Mouse (Mus musculus) cerebellum, postnatal 10 days (tissue): ENCODE data around the gene Cacnb2.
A peak's percentile ranks its signal among the peaks of the same experiment; 100 is the strongest.

Experiments used
- DNase-seq, 2 experiments: peaks; one replicate each; pipeline ENCODE4 v3.0.0; 2021; ENCODE audit warnings: mixed read lengths in 2 of 2

Gene Cacnb2

GRCm38 (mm10) chr2:14602788-14603187, at the start of gene Cacnb2:
Gene Cacnb2 (plus strand): TSS chr2:14603088.
- DNase-seq: no peak

DNA sequence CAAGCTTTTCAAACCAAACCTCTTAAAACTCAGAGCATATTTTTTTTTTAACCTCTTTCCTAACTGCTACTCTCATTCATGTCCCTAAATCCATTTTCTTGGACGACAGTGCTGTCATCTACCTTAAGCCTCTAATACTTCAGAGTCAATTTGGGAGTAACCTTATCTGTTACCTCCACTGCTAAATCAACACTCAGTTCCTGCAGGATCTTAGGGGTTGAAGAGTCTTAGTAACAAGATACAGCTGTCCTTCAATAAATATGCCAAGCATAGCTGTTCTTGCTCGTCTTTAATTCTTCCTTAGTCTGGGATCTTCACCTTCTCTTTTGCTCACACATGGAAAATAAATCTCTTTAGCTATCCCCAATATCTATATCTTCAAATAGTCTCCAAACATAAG, 34.9 kb upstream of the Cacnb2 start:
- DNase-seq: no peak

GRCm38 (mm10) chr2:14571300-14571699, 31.6 kb upstream of the Cacnb2 start:
- no peak for DNase-seq

- no peak for DNase-seq
Measured at GRCm38 (mm10) chr2:14589541-14589940, 13.3 kb upstream of the Cacnb2 start.

- no peak for DNase-seq
Measured at GRCm38 (mm10) chr2:14597909-14598563, 4.9 kb upstream of the Cacnb2 start.

- DNase-seq: peak; percentile 68 to 72
Measured at GRCm38 (mm10) chr2:14603784-14604781, 1.2 kb downstream of the Cacnb2 start.

DNA sequence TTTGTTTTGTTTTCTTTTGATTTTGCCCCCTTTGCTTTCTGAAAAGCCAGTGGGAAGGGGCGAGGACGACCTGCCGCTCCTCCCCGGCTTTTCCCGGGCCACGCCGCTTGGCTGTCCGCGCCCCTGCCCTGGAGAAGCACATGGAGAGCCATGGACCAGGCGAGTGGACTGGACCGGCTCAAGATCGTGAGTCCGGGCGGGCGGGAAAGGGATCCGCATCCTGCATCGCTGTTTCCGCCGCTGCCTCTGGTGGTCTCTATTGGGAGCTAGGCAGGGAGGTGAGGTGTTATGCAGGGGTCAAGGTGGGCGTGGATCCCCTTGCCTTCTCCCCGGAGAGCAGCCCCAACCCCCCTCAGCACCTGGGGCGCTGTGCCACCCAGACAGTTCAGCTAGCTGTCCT, 1.9 kb downstream of the Cacnb2 start:
- peak; percentile 69 to 70 for DNase-seq

- no peak for DNase-seq
Measured at GRCm38 (mm10) chr2:14605207-14605606, 2.3 kb downstream of the Cacnb2 start.

DNA sequence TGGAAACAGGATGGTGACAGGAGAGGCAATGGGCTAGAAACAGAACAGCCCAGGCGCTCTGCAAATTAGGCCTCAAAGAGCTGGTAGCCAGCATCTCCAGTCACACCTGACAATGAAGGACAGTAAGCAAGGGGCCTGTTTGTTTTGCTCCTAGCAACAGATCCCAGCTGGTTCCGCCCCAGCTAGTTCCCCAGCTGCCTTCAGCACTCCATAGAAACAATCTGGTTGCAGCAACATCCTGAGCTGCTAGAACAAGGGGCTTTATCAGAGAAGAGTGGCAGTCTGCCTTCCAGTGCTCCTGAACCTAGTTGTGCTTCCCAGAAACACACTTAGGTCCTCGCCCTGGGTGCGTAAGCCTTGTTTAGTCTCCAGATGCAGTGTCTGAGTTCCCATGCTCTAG, 5.7 kb downstream of the Cacnb2 start:
- no peak for DNase-seq

- DNase-seq: no peak
Measured at GRCm38 (mm10) chr2:14612705-14613104, 9.8 kb downstream of the Cacnb2 start.

GRCm38 (mm10) chr2:14616361-14616760, 13.5 kb downstream of the Cacnb2 start:
- no peak for DNase-seq

GRCm38 (mm10) chr2:14620120-14620853, 17.4 kb downstream of the Cacnb2 start:
- DNase-seq: no peak

- DNase-seq: no peak
Measured at GRCm38 (mm10) chr2:14620891-14621290, 18.0 kb downstream of the Cacnb2 start.

GRCm38 (mm10) chr2:14623820-14624219, 20.9 kb downstream of the Cacnb2 start:
- DNase-seq: no peak

DNA sequence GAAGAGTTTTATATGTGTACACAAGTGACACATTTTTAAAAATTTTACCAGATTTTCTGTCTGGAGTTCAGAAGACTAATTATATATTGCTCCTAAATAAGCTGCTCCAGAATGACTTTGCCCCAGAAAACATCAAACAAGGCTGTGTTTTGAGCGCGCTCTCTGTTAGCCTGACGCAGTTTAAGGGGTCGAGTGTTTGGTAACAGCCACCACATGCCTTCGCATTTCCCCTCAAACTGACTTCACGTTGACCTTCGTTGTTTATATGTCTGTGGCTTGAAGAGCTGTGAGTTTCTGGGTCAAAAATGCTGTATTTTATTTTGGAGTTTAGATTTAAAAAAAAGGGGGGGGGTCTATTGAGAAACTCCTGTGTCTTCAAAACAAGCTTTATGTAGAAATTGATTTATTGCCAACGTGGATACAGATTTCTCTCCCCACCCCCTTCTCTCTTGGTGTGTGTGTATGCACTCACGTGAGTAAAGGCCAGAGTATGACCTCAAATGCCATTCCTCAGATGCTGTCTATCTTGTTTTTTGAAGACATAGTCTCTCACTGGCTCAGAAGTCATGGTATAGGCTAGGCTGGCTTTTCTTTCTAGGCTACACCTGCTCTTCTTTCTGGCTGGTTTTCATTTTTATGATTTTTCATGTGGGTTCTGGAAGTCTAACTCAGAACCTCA, 27.1 kb downstream of the Cacnb2 start:
- DNase-seq: no peak

GRCm38 (mm10) chr2:14631590-14631989, 28.7 kb downstream of the Cacnb2 start:
- DNase-seq: no peak

DNA sequence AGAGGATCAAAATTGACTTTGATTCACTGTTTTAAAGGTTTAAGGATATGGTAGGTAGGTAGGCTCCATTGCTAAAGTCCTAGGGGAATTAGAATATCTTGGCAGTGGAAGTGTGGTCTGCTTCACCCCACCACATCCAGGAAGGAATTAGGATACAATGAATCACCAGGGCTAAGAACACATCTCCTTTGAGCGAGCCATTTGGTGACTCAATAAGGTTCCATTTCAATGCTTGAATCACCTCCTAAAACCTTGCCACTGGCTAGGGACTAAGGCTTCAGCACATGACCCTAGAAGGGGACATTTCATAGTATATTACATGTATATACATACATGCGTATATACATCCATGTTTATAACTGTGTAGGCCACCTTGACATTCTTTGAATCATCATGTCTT, 30.3 kb downstream of the Cacnb2 start:
- no peak for DNase-seq

DNA sequence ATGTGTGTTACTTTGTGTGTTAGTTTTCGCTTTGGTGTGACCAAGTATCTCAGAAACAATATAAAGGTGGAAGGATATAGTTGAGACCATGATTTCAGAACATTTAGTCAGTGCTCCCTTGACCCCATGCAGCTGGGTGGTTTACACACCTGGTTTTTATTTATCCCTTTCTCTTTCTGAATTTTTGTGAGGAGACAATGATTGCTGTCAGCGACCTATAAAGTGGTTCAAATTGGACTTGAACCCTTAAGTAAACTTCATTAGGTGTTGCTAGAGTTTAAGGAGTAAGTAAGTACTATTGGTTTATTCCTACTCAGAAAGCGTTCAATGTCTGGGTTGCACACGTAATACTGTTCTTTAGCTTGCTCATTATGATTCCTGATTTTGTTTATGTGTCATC, 36.4 kb downstream of the Cacnb2 start:
- no peak for DNase-seq

DNA sequence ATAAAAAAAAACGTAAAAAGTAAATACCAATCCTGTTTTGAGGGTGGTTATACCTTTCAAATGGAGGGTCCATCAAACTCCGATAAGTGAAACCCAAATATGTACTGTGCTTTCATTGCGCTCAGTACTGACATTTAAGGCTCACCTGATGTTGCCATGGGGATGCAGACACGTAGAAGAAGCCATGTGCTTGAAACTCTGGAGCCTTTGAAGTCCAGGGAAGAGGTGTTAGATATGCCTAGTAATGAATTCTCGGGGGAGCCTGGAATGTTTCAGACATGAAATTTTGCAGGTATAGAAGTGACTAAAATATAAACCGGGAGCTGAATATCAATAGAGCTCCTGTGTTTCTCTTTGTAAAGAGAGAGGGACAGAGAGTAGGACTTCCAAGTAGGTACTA, 37.0 kb downstream of the Cacnb2 start:
- no peak for DNase-seq

- DNase-seq: peak; percentile 51 to 56
Measured at GRCm38 (mm10) chr2:14641040-14641439, 38.2 kb downstream of the Cacnb2 start.

DNA sequence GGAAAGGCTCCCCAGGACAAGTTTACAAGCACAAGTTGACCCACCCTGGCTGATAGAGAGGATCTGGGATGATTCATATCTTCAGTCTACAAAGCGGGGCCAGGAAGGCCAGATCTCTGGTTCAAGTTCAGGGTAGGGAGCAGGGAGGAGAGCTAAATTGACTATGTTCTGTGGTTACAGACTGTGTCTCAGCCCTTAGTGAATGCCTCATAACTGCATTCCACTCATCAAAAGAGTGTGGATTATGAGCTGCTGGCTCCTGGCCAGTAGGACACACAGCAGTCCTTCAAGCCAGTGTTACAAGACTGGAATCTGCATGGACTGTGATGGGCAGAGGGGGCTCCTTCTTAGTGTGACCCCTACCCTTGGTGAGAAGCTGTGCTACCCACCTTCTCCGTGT, 48.4 kb downstream of the Cacnb2 start:
- DNase-seq: peak; percentile 15 to 40

GRCm38 (mm10) chr2:14656673-14657072, 53.8 kb downstream of the Cacnb2 start:
- DNase-seq: no peak
